Mouse (Mus musculus): ENCODE measurements at regions not wholly inside any gene's neighbourhood (a gene's known extent, or its start where the extent isn't known, plus 50 kb on each side); places are given as distances from the start of the nearest gene placed in this dataset.

DNA sequence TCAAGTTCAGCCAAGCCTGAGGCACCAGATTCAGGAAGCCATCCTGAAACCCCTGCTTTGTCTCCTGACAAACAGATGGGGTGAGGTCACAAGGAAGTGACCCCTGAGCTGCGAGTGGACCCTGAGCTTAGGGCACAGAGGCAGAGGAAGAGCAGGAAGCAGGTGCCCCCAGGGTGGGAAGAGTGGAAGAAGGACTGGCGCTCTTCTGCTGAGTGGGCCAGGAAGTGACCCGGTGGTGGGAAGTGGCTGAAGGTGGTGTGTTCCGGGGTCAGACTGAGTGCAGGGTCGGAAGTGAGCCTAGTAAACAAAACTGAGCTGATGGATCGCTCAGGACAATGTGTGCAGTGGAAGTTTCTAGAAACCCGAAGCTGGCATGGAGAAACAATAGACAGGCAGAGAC is 57.2 kb upstream of the Unc5b start:
- DNase-seq (ENCODE audit: low read depth): no peak

DNA sequence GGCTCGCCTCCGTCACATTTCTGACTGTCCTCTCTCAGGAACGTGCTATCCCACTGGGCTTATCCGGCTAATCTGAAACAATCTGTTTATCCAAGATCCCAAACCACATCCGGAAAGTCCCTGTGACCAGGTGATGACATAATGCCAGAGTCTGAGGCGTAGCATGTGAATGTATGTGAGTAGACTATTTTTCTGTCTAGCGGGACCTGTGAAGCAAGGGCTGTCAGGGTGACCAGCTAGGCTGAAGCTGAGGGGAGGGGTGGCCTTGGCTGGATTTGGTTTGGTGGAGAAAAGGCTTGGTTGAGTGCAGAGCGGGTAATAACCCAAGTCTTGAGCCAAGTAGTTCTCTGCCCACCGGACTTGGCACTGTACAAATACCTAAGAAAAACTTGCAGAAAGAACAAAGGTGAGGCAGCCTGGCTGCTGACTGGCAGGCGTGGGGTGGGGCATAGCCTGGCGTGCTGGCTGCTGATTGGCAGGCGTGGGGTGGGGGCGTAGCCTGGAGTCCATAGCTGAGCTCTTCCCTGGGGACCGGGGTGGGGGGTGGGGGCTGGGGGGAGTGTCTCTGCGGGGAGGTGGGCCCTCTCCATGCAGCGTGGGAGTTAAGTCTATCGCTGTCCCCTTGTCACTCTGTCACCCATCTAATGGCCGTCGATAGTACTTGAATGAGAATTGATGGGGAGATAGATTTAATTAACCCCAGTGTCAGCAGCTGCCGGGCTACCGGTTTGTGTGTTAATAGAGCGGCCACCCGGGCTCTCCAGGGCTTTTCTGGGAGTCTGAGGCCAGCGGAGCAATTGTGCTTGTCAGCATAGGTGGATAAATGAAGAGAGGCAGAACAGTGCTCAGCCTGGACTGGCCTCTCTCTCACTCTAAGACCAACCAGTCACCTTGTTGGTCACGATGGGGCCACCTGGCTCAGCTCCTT is 54.2 kb upstream of the Unc5b start:
- no peak for DNase-seq (ENCODE audit: low read depth)

DNA sequence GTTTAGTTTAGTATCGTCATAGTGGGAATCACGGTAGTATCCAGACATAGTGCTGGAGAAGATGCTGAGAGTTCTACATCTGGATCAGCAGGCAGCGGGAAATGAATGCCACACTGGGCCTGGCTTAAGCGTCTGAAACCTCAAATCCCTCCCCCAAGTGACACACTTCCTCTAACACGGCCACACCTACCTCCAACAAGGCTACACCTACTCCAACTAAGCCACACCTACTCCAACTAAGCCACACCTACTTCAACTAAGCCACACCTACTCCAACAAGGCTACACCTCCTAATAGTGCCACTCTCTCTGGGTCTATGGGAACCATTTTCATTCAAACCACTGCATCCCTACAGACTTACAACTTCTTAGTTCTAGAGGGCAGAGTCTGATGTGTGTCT is 53.4 kb upstream of the Unc5b start:
- DNase-seq (ENCODE audit: low read depth): no peak
